Mouse (Mus musculus) left cerebral cortex, adult 18-20 months (tissue): ENCODE data around the gene Kl. TPM values are rescaled to one million over a fixed set of nuclear protein-coding genes. Genes with fewer than 3 reads are reported as not detected.

Experiments used
- DNase-seq, 2 experiments: peaks; one replicate each; pipeline ENCODE4 v3.0.0; 2021 to 2022; ENCODE audit warnings: low spot score in 2 of 2, mixed read lengths in 1 of 2
- long read RNA-seq, 2 experiments: library from polyadenylated mRNA; stranded (forward); transcript quantifications; one replicate each; pipeline ENCODE4 v2.0.0; 2021
- total RNA-seq, 2 experiments: library from RNA; stranded (reverse); gene quantifications; 2 replicates each; pipeline ENCODE4 v1.2.3; 2021

Gene Kl
- total RNA-seq = 1 to 10 TPM; 2.7 to 3.0 TPM
- long read RNA-seq, experiment 1, full-length matches to known transcripts = 1 of 4 reads
- long read RNA-seq, experiment 1, partial matches to known transcripts = 0 of 4 reads
- long read RNA-seq, experiment 1, other reads (novel, unspliced or antisense) = 3 of 4 reads
- long read RNA-seq, experiment 2 = 0 reads

- no peak for DNase-seq
Measured at GRCm38 (mm10) chr5:150952328-150952668, at the start of gene Kl. TSS of gene Kl (plus strand) at chr5:150952607.

DNA sequence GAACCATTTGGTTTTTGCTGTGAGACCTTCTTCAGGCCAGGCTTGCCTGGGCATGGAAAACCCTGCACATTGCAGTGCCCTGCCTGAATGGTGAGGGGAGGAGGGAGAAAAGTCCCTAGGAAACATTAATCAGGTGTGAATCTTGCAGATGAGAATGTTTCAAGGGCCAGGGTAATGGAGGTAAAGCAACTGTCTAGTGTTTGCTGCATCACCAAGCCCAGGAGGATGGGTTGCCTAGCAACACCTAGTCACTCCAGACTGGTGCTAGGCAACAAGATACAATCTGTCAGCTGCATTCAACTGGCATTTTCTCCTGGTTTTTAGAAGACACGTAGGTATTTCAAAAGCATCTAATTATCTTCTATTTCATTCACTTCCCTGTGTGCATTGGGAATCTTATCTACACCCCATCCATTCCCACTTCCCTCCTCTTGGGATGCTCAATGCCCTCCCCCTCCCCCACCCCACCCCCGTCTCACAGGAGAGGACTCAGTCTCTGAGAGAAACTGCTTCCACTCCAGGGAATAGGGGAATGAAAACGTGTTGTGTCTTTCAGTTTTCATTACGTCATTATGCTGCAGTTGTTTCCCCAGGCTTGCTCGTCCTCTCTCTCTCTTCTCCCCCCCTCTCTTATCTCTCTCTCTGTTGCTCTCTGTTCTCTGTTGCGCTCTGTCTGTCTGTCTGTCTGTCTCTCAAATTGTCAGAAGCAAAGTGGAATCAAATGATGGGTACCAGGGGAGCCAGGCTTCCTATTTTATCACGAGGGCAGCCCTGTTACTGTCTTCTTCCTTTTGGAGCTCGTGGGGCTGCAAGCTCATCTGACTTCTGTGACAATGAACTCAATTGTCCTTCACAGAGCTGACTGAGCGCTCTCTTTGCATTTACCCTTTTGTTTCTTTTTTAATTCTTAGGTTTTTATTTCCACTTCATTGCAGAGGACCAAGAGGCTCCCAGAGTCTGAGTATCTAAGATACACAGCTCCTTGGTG lies 46.1 kb upstream of the Kl start:
- peak; percentile 41 to 47 for DNase-seq

GRCm38 (mm10) chr5:150912156-150912555 lies 40.3 kb upstream of the Kl start:
- DNase-seq = no peak

GRCm38 (mm10) chr5:150912656-150913055 lies 39.8 kb upstream of the Kl start:
- DNase-seq = no peak

DNA sequence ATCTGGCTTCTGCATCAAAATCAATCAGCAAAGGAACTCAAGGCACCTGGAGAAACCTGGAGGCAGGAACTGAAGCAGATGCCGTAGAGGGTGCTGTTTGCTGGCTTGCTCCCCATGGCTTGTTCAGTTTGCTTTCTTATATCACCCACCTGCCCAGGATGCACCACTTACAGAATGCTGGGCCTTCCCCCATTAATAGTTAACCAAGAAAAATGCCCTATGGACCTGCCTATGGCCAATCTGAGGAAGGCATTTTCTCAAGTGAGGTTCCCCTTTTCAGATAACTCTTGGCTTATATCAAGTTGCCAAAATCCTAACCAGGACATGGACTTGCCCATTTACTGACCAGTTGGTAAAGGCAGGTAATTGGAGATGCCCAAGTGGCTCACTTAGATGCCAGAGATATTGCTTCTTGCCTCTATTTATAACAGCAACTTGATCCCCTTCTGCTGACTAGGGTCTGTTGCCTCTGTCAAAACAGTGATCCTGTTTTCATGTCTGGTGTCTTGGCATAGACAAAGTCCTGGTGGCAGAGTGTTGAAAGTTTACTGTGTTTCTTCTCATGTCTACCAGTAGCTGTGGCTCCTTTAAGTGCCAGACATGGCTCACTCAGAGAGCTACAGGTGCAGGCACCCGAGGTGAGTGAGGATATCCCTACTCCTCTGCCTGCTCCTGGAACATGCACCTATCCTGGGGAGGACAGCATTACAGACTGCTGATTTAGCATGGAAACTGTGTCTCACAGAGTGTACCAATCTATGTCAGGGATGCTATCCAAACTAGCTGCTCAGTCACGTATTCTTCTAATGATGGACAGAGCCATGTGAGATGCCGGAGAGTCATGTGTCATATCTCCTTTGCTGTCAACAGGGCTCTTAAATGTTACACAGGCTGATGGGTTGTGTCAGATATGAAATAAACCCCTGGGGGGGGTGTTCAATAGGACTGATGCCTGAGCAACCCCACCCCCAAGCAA lies 37.0 kb upstream of the Kl start:
- DNase-seq = no peak

DNA sequence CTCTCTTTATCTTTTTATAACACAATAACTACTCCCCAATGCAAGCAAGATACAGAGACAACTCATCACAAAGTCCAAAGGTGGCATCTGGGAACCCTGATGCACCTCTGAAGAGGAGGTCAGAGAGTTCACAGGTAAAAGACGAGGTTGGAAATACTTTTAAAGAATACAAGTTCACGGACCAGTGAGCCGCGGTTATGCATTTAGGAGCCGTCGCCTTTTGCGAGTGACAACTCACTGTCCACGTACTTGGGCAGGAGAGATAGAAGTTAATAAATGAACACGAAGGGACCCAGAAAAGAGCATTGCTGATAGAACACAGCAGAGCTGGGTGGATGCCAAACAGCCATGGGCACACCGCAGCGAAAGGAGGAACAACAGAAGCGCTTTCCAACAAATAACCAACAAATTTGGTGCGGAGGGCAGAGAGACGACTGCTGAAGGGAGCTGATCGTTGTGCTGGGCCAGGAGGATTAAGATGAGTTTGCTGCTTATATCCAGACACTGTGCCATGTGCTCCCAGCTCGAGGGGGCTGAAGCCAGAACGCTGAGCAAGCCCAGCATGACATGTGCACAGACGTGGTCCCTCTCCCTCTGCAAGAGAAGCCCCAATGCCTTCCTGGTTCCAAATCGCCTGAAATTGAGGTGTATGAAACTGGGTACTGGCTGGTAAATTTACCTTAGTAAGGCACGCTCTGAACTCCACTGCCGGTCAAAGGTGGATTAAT lies 35.1 kb upstream of the Kl start:
- no peak for DNase-seq

DNA sequence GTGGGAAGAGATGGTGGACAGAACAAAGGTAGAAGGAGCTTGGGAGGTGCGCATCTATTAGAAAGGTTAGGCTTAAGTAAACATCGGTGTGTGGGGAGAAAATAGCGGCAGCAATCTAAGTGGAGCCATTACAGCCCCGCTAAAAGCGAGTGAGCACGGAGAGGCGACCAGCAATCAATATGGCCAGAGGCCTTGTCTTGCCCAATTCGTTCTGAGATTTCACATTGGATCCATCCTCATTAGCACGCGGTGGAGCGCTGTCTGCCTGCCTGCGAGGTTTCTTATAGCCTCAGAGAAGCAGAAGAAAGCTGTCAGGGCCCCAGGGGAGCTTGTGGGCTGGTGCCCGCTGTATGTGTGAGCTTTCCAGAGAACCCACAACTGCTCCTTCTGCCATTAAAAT lies 33.8 kb upstream of the Kl start:
- no peak for DNase-seq

- no peak for DNase-seq
Measured at GRCm38 (mm10) chr5:150919269-150919668, 33.1 kb upstream of the Kl start.

DNA sequence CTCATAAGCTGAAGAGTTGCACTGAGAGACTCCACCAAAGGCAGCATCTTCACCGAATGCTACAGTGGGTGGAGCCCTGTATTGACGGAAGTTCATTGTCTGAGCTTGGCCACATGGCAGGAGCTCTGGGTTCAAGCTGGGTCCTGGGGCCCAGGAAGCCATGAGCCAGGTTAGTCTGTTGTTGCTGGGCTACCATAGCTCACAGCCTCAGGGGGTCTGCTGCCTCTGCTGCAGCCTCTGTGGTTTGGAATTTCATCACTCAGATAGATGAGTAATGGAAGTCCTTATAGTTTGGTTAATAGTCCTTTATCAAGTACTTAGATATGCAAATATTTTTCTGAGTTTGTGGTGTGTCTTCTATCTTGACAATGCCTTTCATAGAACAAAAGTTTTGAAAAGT lies 32.4 kb upstream of the Kl start:
- DNase-seq = no peak

GRCm38 (mm10) chr5:150929406-150929805 lies 23.0 kb upstream of the Kl start:
- no peak for DNase-seq

DNA sequence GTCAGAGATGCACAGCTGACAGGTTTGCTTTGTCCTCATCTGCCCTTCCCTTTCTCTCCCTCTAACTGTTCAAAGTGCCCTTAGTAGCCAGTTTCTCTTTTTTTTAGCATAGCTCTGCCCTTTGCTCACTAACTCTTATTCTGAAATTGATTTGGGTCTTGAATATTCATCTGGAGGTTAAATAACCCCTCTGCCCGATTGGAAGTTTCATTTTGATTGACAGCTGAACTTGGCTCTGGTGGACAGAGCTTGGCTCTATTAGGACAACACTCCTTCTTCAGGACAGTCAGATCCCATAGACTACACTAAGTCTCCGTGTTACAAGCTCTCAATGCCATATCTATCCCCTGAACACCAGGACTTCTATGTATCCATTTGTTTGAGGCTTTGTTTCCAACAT lies 19.8 kb upstream of the Kl start:
- no peak for DNase-seq

DNA sequence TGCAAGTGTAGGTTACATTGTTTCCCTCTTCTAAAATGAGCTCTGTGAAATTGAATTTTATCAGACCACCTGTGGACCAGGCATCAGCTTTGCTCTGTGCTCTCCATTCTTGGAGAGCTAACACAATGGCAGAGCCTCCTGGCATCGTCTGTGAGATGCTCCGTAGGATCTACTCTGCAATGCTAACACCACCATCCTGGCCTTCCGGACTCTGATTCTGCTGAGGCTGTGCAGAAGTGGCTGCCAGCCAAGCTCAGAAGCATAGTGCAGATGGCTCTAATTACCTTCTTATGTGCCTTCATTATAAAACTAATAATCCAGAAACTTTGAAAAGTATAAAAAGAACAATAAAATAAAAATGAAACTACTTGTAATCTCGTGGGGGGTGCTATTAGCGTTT lies 16.2 kb upstream of the Kl start:
- no peak for DNase-seq

DNA sequence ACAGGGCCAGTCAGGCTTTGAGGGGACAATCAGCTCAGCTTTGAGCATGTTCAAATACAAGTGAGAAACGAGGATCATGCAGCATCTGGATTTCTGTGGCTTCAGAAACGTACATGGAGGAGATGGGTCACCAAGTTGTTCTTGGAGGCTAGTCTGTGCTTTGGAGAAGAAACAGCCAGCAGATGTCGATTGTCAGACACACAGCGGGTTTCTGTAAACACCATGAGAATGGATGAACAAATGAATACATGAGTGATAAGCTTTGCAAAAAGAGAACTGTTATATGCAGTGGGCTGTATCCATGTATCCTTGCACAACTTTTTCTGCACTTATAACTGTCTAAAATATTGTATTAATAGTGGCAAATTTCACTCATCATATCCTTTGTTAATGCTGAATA lies 15.6 kb upstream of the Kl start:
- no peak for DNase-seq

GRCm38 (mm10) chr5:150937501-150937900 lies 14.9 kb upstream of the Kl start:
- DNase-seq = no peak

- no peak for DNase-seq
Measured at GRCm38 (mm10) chr5:150945576-150945975, 6.8 kb upstream of the Kl start.

DNA sequence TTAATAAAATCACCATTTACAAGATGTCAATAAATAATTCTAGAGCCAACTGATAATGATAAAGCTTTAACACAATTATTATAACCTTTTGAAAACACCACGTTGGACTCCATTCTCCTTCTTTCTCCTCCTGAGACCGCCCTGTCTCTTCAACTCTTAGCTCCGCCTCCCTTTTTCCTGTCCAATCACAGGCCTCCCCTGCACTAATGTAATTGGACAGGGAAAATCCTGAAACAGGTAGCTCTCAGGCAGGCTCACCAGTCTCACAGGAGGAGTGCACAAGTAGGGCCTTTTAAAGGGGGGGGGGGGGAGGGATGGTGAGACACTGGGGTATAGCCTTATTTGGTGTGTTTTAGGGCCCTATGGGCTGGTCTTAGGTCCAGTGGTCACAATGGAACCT lies 3.3 kb upstream of the Kl start:
- DNase-seq = no peak

DNA sequence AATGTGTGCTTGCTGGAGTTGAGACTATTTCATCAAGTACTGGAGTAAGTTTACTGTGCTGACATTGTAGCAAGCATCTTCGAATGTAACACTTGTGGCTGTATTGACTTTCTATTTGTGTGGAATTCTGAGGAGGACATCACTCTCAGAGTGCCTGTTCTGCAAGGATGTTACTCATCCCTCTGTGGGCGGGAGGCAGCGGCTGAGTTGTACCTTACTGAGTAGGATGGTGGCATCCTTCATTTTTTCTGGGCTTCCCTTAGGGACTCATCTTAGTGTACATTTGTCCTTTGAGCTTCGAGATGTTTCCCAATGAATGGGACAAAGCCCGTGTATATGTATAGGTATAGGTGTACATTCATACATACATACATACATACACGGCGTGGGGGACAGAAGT lies 1.1 kb upstream of the Kl start:
- DNase-seq = peak; percentile 45 to 60

DNA sequence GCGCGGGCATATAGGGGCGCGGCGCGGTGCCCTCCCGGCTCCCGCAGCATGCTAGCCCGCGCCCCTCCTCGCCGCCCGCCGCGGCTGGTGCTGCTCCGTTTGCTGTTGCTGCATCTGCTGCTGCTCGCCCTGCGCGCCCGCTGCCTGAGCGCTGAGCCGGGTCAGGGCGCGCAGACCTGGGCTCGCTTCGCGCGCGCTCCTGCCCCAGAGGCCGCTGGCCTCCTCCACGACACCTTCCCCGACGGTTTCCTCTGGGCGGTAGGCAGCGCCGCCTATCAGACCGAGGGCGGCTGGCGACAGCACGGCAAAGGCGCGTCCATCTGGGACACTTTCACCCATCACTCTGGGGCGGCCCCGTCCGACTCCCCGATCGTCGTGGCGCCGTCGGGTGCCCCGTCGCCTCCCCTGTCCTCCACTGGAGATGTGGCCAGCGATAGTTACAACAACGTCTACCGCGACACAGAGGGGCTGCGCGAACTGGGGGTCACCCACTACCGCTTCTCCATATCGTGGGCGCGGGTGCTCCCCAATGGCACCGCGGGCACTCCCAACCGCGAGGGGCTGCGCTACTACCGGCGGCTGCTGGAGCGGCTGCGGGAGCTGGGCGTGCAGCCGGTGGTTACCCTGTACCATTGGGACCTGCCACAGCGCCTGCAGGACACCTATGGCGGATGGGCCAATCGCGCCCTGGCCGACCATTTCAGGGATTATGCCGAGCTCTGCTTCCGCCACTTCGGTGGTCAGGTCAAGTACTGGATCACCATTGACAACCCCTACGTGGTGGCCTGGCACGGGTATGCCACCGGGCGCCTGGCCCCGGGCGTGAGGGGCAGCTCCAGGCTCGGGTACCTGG lies 488 bp downstream of the Kl start:
- DNase-seq = no peak

DNA sequence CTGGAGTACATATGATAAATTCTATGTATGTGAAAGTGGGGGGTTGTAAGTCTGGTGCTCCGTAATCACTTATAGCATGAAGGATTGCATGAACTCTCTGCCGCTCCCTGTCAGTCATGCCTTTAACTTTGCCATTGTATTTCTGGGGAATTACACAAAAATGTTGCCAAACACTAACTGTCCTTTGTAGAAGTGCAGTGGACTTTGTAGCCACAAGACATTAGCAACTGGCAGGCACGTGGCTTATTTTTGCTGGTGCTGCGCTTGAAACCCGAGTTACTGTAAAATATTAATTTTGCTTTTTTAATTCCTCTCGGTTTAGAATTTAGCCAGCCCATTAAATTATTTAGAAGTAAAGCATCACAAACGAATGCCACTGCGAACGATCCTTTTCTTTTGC lies 2.4 kb downstream of the Kl start:
- DNase-seq = no peak

GRCm38 (mm10) chr5:150959861-150960260 lies 7.5 kb downstream of the Kl start:
- DNase-seq = no peak
